Mouse (Mus musculus): ENCODE measurements around the gene Nutf2. TPM values are rescaled to one million over a fixed set of nuclear protein-coding genes. Genes with fewer than 3 reads are reported as not detected.

Nutf2 gene
- 199 and 370 TPM in 2 replicates for polyA plus RNA-seq (2012; rRNA removed)

DNA sequence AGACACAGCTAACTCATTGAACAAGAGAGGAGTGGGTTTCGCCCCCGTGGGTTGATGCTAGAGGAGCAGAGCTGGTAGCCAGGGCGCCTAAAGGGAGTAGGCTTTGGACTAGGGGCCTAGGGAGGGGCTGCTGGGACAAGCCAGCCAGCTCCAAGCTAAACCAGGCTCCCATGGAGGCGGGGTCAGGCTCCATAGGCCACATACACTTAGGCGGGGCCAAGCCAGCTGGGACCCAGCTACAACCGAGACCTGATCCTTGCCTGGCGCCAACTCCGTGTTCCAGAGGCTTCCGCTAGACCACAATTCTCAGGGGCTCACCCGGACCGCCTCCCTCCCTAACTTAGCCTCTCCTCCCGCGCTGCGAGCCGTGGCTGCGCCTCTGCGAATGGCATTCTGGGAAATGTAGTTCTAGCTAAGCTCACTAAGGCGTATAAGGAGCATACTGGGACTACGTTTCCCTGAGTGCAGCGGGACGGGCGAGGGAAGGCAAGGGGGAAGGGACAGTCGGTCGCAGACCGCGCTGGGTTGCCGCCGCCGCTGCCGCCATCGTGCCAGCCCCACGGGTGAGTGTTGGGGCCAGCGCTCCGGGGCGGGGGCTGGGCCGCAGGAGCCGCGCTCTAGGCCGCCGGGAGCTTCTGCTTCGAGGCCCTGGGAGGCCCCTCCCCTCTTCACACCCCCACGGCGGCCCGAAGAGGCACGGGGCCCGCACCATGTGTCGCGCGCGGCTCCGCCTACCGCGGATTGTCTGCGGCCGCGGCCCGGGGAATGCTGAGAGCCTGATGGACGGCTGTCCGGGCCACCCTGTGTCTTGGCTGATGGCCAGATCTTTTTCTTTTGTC is at the start of gene Nutf2:
Gene Nutf2 (plus strand): TSS at position 438 of the 839 bp plus-strand sequence.

DNA sequence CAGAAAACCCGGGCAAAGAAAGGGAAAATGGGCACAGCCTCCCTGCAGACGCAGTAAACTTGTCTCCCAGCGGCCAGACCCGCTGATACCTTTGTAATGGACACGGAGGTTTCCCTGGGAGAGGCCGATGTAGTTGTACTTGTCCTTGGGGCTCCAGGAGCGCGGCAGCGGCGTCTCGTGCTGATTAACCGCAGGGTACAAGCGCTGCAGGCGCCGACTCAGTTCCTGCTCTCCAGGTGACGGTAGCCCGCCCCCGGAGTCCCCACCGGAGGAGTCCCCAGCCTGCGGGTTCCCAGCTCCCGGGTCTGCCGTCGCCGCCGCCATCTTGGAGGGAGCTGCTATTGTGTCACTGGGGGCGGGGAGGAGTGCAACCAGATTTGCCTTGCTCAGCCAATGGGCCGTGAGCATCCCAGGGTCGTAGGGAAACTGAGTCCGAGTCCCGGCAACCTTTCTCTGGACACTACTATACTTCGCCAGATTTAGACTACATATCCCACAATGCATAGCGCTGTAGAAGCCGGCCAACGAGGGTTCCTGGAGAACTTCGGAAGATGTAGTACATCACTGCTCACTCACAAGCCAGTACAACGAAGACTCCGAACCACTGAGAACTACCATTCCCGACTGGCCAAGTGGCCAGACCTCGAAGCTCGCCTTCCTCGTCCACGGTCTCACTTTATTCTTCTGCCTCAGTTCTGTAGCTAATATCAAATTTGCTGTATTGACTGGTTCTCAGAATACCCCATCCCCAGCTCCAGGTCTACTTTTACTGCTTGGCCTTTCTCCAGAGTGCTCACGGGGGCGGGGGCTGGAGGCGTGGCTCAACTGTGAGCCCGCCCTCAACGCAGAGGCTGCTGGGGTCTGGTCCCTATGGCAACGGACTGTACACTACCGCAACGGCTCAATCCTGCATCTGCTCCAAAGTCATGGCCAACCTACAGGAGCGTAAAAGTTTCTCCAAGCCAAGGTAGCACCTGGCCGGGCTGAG is 33.2 kb upstream of the Nutf2 start, which contains the start of the genes Ranbp10 and Tsnaxip1:
Gene Ranbp10 (minus strand): TSS at position 490 of the 988 bp plus-strand sequence.
Gene Tsnaxip1 (plus strand): TSS at position 871 of the 988 bp plus-strand sequence.

DNA sequence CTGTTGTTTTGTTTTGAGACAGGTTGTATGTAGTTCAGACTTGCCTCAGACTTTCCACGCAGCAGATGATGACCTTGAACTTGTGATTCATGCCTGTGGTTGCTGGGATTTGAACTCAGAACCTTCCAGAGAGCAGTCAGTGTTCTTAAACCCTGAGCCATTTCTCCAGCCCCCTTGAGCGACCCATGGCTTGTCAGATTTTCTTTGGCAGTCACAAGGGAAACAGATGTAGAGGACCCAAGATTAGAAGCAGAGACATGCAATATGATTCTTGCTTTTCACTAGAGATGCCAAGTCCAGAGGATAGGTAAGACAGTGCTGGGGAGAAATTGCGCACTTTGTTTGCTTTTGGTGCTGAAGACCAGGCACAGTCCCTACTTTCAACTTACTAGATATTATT is 7.2 kb upstream of the Nutf2 start, which contains the start of gene Cenpt:
Gene Cenpt (minus strand): TSS at position 101 of the 400 bp plus-strand sequence.

DNA sequence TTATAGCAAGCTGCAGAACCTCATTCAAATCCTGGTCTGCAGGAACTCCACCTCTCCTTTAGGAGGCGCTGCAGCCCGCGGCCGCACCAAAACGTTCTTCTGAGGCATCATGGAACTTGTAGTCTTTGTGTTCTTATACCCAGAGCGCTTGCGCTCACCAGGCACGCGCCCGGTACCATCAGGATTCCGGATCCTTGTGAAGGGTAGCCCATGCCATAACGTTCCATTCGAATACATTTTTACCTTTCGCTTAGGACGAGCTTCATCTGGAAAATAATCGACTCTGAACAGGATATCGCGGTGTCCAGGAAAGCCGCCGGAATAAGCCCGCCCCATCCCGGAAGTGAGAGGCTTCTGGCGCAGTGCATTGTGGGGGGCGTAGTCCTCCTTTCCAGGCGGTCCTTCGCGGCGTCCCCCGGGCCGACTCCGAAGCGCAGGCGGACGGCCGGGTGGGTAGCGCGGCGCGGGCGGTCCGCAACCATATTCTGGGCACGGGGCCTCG is 5.6 kb upstream of the Nutf2 start, which contains the start of gene Thap11:
Gene Thap11 (plus strand): TSS at position 418 of the 502 bp plus-strand sequence.

DNA sequence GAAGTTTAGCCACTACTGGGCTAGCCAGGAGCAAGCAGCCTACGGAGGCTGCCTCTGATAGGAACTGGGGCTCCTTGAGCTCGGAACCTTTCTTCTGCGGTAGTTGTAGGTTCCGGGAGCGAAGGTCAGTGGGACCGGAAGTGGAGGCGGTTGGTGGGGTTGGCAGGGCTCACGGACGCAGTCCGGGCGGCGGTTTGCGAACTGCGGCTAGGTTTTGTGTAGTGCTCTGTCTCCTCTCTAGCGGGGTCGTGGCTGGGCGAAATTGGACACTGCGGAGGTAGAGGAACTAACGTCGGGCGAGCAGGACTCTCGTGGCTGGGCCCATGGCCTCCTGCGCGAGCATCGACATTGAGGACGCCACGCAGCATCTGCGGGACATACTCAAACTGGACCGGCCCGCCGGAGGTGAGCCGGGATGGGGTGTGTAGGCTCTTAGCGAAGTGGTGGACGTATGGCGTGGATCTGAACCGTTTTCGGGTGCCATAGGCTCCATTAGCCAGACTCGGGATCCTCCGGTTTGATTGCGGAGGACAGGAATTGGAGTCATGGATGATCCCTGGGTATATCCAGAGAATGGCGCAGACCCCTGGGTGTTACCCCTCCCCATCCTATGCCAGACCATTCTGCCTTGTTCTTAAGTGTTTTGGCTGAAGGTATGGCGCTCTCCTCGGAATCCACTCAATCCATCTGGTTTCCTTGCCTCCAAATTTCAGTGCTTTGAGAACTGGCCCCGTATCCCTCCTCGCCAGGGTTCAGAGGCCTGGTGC is 20.6 kb downstream of the Nutf2 start, which contains the start of gene Edc4:
Gene Edc4 (plus strand): TSS at position 128 of the 767 bp plus-strand sequence.

DNA sequence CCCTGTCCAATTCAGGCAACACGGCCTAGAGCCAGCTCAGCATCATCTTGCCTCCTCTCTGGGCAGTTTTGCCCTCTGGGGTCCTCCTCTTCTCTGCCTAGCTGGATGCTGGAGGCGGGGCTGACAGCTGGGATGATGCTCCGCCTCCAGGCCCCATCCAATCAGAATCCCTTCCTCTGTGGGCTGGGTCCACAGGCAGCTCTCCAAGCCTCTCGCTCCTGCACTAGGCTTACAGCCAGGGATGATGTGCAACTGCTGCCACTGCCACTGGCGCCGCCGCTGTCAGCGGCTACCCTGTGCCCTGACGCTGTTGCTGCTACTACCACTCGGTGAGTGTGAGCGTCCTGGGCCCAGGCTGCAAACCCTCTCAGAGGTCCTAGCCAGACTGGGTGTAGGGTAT is 33.0 kb downstream of the Nutf2 start, which contains the start of gene Nrn1l:
Gene Nrn1l (plus strand): TSS at position 229 of the 400 bp plus-strand sequence.

DNA sequence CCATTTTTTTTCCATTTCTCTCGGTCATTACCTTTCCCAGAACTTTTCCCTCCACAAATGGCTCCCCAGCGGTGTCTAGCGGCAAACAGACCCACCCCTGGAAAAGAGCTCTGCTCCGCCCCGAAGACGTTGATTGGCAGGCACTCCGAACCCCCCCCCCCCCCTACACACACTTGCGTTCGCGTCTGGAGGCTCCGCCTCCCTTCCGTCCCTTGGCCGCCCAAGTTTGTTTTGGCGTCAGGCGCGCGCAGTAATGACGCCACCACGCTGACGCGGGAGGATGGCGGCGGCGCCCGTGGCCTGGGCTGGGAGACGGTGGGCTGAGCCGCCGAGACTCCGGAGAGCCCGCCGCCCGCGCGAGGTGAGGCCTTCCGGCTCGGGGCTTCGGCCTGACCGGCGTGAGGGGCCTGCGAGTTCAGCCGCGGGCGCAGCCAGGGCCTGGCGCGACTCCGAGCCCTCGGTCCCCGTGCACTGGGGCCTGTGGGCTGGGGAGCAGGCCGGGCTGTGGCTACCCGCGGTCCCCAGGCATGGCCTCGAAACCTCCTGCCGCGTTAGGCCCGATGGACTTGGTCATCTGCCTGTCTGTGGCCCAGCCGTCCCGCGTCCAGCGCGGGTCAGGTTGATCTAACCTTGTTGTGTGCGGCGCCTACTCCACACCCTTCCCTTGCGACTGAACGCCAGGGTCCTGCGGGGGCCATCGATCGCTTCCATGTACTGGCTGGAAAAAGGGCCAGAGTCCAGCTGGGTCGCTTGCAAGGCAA is 40.0 kb downstream of the Nutf2 start, which contains the start of gene Pskh1:
Gene Pskh1 (plus strand): TSS at position 262 of the 761 bp plus-strand sequence.

Other genes starting within 250 kb of the Nutf2 start
- 66.2 and 134 TPM in 2 replicates for gene Ctcf, start 224.0 kb upstream of the Nutf2 start, polyA plus RNA-seq (2012; rRNA removed)
- gene Agrp, start 223.2 kb upstream of the Nutf2 start, polyA plus RNA-seq (2012; rRNA removed) = 0.31 and 0.57 TPM in 2 replicates
- gene Carmil2, start 174.3 kb upstream of the Nutf2 start, polyA plus RNA-seq (2012; rRNA removed) = 4.8 and 6.2 TPM in 2 replicates
- 29.8 and 41.5 TPM in 2 replicates for gene Acd, start 159.5 kb upstream of the Nutf2 start, polyA plus RNA-seq (2012; rRNA removed)
- 18.5 and 21.5 TPM in 2 replicates for gene Pard6a, start 159.4 kb upstream of the Nutf2 start, polyA plus RNA-seq (2012; rRNA removed)
- 0.07 and 0.22 TPM in 2 replicates for gene 4933405L10Rik, start 152.9 kb upstream of the Nutf2 start, polyA plus RNA-seq (2012; rRNA removed)
- gene Enkd1, start 152.4 kb upstream of the Nutf2 start, polyA plus RNA-seq (2012; rRNA removed) = 44.8 and 45.6 TPM in 2 replicates
- gene Gfod2, start 101.9 kb upstream of the Nutf2 start, polyA plus RNA-seq (2012; rRNA removed) = 23.5 and 50.7 TPM in 2 replicates
- gene Ranbp10, start 33.2 kb upstream of the Nutf2 start, polyA plus RNA-seq (2012; rRNA removed) = 29.6 and 36.9 TPM in 2 replicates
- 0.14 and 0.55 TPM in 2 replicates for gene Tsnaxip1, start 32.8 kb upstream of the Nutf2 start, polyA plus RNA-seq (2012; rRNA removed)
- 68.4 and 87.0 TPM in 2 replicates for gene Cenpt, start 7.3 kb upstream of the Nutf2 start, polyA plus RNA-seq (2012; rRNA removed)
- 63.7 and 70.3 TPM in 2 replicates for gene Thap11, start 5.4 kb upstream of the Nutf2 start, polyA plus RNA-seq (2012; rRNA removed)
- gene Edc4, start 20.3 kb downstream of the Nutf2 start, polyA plus RNA-seq (2012; rRNA removed) = 45.7 and 71.5 TPM in 2 replicates
- 0.68 and 1.7 TPM in 2 replicates for gene Nrn1l, start 33.0 kb downstream of the Nutf2 start, polyA plus RNA-seq (2012; rRNA removed)
- gene Pskh1, start 39.9 kb downstream of the Nutf2 start, polyA plus RNA-seq (2012; rRNA removed) = 18.8 and 37.9 TPM in 2 replicates
- 4.3 and 4.7 TPM in 2 replicates for gene Ctrl, start 73.3 kb downstream of the Nutf2 start, polyA plus RNA-seq (2012; rRNA removed)
- gene Psmb10, start 77.9 kb downstream of the Nutf2 start, polyA plus RNA-seq (2012; rRNA removed) = 31.9 and 69.0 TPM in 2 replicates
- 2.9 and 5.5 TPM in 2 replicates for gene Lcat, start 82.8 kb downstream of the Nutf2 start, polyA plus RNA-seq (2012; rRNA removed)
- gene Slc12a4, start 105.5 kb downstream of the Nutf2 start, polyA plus RNA-seq (2012; rRNA removed) = 16.1 and 33.0 TPM in 2 replicates
- gene Dpep3, start 118.8 kb downstream of the Nutf2 start, polyA plus RNA-seq (2012; rRNA removed) = not detected in 2 replicates
- gene Dus2, start 130.8 kb downstream of the Nutf2 start, polyA plus RNA-seq (2012; rRNA removed) = 16.8 and 20.7 TPM in 2 replicates
- gene Dpep2nb, start 145.4 kb downstream of the Nutf2 start, polyA plus RNA-seq (2012; rRNA removed) = not detected in 2 replicates
- gene Ddx28, start 151.3 kb downstream of the Nutf2 start, polyA plus RNA-seq (2012; rRNA removed) = 11.4 and 12.7 TPM in 2 replicates
- gene Nfatc3, start 198.3 kb downstream of the Nutf2 start, polyA plus RNA-seq (2012; rRNA removed) = 12.8 and 27.0 TPM in 2 replicates

Measured in central nervous system, embryonic 11.5 days (tissue).